Mouse (Mus musculus) stomach, embryonic 14.5 days (tissue): ENCODE measurements around the gene Metap1d. TPM values are rescaled to one million over a fixed set of nuclear protein-coding genes. Genes with fewer than 3 reads are reported as not detected.

Experiments used
- ATAC-seq: fragments of 200-750 bp; cut with Nextera tagmentation; 2 replicates; pipeline ENCODE4 v1.8.0; 2017; ENCODE audit warnings: low read depth, moderate TSS enrichment; ENCODE audit not compliant: insufficient number of reproducible peaks, insufficient read depth, low FRiP score
- H3K27ac ChIP-seq: fragments of 300-500 bp; sonication (generic); 2 replicates; pipeline ENCODE4 v1.5.1; 2014; ENCODE audit warnings: mild to moderate bottlenecking, low read length, moderate library complexity, mixed read lengths
- H3K27me3 ChIP-seq: fragments of 300-500 bp; sonication (generic); 2 replicates; pipeline ENCODE4 v1.6.1; 2014; ENCODE audit warnings: low read length, control low read depth, mixed read lengths; ENCODE audit not compliant: control insufficient read depth, insufficient read depth
- H3K36me3 ChIP-seq: fragments of 300-500 bp; sonication (generic); 2 replicates; pipeline ENCODE4 v1.6.1; 2014; ENCODE audit warnings: mild to moderate bottlenecking, control low read depth, low read length, moderate library complexity, mixed read lengths; ENCODE audit not compliant: control insufficient read depth, insufficient read depth
- H3K4me1 ChIP-seq: fragments of 300-500 bp; sonication (generic); 2 replicates; pipeline ENCODE4 v1.6.1; 2014; ENCODE audit warnings: low read length, control low read depth, mixed read lengths; ENCODE audit not compliant: control insufficient read depth, insufficient read depth
- H3K4me2 ChIP-seq: fragments of 300-500 bp; sonication (generic); replicated peaks from 2 replicates; pipeline ENCODE4 v1.6.1; 2014; ENCODE audit warnings: low read depth, low read length, control low read depth
- H3K4me3 ChIP-seq: fragments of 300-500 bp; sonication (generic); 2 replicates; pipeline ENCODE4 v1.5.1; 2014; ENCODE audit warnings: low read depth, low read length, control low read depth
- H3K9ac ChIP-seq: fragments of 300-500 bp; sonication (generic); replicated peaks from 2 replicates; pipeline ENCODE4 v1.6.1; 2014; ENCODE audit warnings: low read depth, mild to moderate bottlenecking, control low read depth, low read length, moderate library complexity, mixed read lengths
- H3K9me3 ChIP-seq: fragments of 300-500 bp; sonication (generic); 2 replicates; pipeline ENCODE4 v1.6.1; 2016; ENCODE audit warnings: low read depth, low read length, control low read depth; ENCODE audit not compliant: control insufficient read depth
- WGBS: fragments of 180-500 bp; shearing (Covaris S2); extraction: QIAGEN DNeasy Blood & Tissue Kit; methylation state at CpG from one replicate; pipeline ENCODE4 v1.1.7; 2014; 5-methylcytosine and 5-hydroxymethylcytosine counted together
- polyA plus RNA-seq: library from polyadenylated mRNA; unstranded; fragments of >200 nt; fragmentation: Nextera tagmentation; extraction: Ambion mirVana; gene quantifications from 2 replicates; pipeline ENCODE4 v1.2.1, GENCODE M21; 2014

Metap1d gene
- polyA plus RNA-seq, 1 experiment from 2014 or later, result 52.9 TPM

- 22% methylated on average over 7 of the region's 7 CpGs for WGBS
These were observed 26.8 kb downstream of the Metap1d start for GRCm38 (mm10) chr2:71479917-71480316.

GRCm38 (mm10) chr2:71481825-71482224, 28.7 kb downstream of the Metap1d start:
- Histone ChIP-seq H3K27ac (no peak overlapping the region), H3K9ac (no peak overlapping the region), H3K27me3 (no peaks in the 10 kb centered on the region), H3K36me3 (no peaks in the 10 kb centered on the region), H3K9me3 (no peaks in the 10 kb centered on the region), H3K4me3 (no peak overlapping the region), H3K4me2 (no peak overlapping the region), H3K4me1 (no peaks in the 10 kb centered on the region)
- 77% methylated on average over 6 of the region's 6 CpGs for WGBS
- no peak for ATAC-seq

More at GRCm38 (mm10) chr2:71479917-71480316, 26.8 kb downstream of the Metap1d start:
- H3K4me3 ChIP-seq, result no peak overlapping the region
- no peaks in the 10 kb centered on the region for H3K27me3 ChIP-seq
- H3K9me3 ChIP-seq, result no peaks in the 10 kb centered on the region
- no peak overlapping the region for H3K4me2 ChIP-seq
- no peaks in the 10 kb centered on the region for H3K4me1 ChIP-seq
- ATAC-seq, result no peak
- no peak overlapping the region for H3K27ac ChIP-seq
- no peak overlapping the region for H3K9ac ChIP-seq
- H3K36me3 ChIP-seq, result no peaks in the 10 kb centered on the region

GRCm38 (mm10) chr2:71483046-71483716, 30.1 kb downstream of the Metap1d start:
- Histone ChIP-seq H3K27me3 (no peaks in the 10 kb centered on the region), H3K27ac (no peak overlapping the region), H3K9ac (no peak overlapping the region), H3K4me2 (no peak overlapping the region), H3K9me3 (no peaks in the 10 kb centered on the region), H3K4me1 (no peaks in the 10 kb centered on the region), H3K36me3 (no peaks in the 10 kb centered on the region), H3K4me3 (no peak overlapping the region)
- no peak for ATAC-seq
- 66% methylated on average over 10 of the region's 10 CpGs for WGBS

- Histone ChIP-seq H3K4me1 (no peaks in the 10 kb centered on the region), H3K27me3 (no peaks in the 10 kb centered on the region), H3K9me3 (no peaks in the 10 kb centered on the region), H3K9ac (no peak overlapping the region), H3K27ac (no peak overlapping the region), H3K36me3 (no peaks in the 10 kb centered on the region), H3K4me2 (no peak overlapping the region), H3K4me3 (no peak overlapping the region)
- ATAC-seq, result no peak
- 65% methylated on average over 5 of the region's 5 CpGs for WGBS
These were observed 30.6 kb downstream of the Metap1d start for GRCm38 (mm10) chr2:71483717-71484066.

DNA sequence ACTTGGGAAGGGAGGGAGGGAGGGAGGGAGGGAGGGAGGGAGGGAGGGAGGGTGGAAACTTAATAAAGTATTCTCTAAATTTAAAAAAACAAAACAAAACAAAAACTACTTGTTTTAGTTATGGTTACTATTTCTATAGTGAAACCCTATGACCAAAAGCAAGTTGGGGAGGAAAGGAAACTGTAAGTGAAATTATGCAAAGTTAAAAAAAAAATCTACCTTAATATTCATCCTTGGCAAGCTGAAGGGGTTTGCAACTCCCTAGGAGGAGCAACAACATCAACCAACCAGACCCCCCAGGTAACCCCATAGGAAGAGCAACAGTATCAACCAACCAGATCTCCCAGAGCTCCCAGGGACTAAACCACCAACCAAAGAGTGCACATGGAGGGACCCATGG, 38.2 kb downstream of the Metap1d start:
- H3K36me3 ChIP-seq, result no peaks in the 10 kb centered on the region
- H3K27ac ChIP-seq, result no peak overlapping the region
- no peaks in the 10 kb centered on the region for H3K27me3 ChIP-seq
- no peak for ATAC-seq
- H3K4me2 ChIP-seq, result no peak overlapping the region
- no peaks in the 10 kb centered on the region for H3K9me3 ChIP-seq
- H3K4me1 ChIP-seq, result 0 out of 2 replicates have a peak, but pooled peaks cover 4% of the 10 kb centered on the region
- no peak overlapping the region for H3K4me3 ChIP-seq
- no peak overlapping the region for H3K9ac ChIP-seq

DNA sequence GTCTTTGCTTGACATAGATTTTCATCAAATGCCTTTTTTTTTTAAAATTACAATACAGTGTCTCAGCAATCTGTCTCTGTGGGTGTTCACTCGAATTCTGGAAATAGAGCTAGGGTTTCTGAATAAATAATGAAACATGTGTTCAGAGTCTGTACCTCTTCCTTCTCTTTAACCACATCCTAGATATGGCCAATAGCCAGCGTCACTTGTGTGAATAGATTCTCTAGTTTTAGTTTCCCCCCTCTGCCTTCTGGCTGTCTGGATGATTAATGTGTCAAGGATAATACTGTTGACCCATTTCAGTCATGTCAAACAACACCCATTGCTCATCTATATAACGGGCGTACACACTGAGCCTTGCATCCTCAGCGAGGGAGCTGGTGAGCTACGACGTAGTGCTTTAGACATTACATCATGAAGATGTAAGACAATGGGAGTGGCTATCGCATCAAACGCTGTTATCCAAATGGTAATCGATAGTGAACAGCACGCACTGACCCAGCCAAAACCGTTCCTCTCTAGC, 40.1 kb downstream of the Metap1d start:
- no peak for ATAC-seq
- H3K9ac ChIP-seq, result no peak overlapping the region

DNA sequence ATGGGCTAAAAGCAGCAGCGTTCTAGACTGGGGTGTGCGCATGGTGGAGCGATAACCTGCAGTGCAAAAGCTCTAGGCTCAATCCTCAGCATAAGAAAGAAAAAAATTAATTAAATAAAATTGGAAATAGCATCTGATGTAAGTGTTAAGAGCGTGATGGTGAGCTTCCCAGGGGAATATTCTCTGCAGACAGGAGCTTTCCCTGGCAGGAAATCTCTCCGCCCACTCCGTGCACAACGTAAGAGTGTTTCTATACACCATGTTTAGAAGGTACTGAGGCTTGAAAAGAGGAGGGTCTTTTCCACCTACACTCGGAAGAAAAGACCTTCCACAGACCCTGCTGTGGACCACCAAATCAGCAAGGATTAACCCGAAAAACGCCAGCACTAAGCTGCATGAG, 41.4 kb downstream of the Metap1d start:
- no peak for ATAC-seq

More for the DNA sequence above, 40.1 kb downstream of the Metap1d start:
- Histone ChIP-seq H3K4me2 (no peak overlapping the region), H3K27ac (no peak overlapping the region), H3K9me3 (no peaks in the 10 kb centered on the region), H3K36me3 (no peaks in the 10 kb centered on the region), H3K4me3 (no peak overlapping the region), H3K27me3 (no peaks in the 10 kb centered on the region), H3K4me1 (0 out of 2 replicates have a peak, but pooled peaks cover 4% of the 10 kb centered on the region)
- 52% methylated on average over 12 of the region's 12 CpGs for WGBS

DNA sequence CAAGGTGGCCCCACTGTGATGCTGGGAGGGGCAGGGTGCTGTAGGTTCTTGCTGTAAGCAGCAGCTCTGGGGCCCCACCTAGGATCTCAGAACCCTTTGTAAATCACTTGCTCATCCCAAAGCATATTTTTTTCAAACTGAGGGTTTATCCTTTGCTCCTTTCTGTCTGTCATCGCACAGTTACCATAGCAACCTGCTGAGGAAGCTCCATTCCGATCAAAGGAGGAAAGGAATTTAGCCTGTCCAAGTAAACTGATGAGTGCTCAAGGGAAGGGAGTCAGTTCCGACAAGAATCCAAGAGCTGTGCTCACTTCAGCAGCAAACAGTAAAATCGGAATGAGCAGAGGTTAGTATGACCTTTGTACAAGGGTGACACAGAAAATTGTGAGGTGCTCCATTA, 41.9 kb downstream of the Metap1d start:
- H3K27me3 ChIP-seq, result no peaks in the 10 kb centered on the region
- no peaks in the 10 kb centered on the region for H3K9me3 ChIP-seq
- H3K4me1 ChIP-seq, result 0 out of 2 replicates have a peak, but pooled peaks cover 4% of the 10 kb centered on the region
- H3K36me3 ChIP-seq, result no peaks in the 10 kb centered on the region
- ATAC-seq, result no peak
- no peak overlapping the region for H3K4me3 ChIP-seq
- no peak overlapping the region for H3K27ac ChIP-seq
- H3K4me2 ChIP-seq, result no peak overlapping the region
- WGBS, result 27% methylated on average over 4 of the region's 4 CpGs
- no peak overlapping the region for H3K9ac ChIP-seq

More for the DNA sequence above, 41.4 kb downstream of the Metap1d start:
- Histone ChIP-seq H3K4me2 (no peak overlapping the region), H3K36me3 (no peaks in the 10 kb centered on the region), H3K27me3 (no peaks in the 10 kb centered on the region), H3K4me1 (0 out of 2 replicates have a peak, but pooled peaks cover 4% of the 10 kb centered on the region), H3K9ac (no peak overlapping the region), H3K4me3 (no peak overlapping the region), H3K27ac (no peak overlapping the region), H3K9me3 (no peaks in the 10 kb centered on the region)
- 56% methylated on average over 10 of the region's 10 CpGs for WGBS

DNA sequence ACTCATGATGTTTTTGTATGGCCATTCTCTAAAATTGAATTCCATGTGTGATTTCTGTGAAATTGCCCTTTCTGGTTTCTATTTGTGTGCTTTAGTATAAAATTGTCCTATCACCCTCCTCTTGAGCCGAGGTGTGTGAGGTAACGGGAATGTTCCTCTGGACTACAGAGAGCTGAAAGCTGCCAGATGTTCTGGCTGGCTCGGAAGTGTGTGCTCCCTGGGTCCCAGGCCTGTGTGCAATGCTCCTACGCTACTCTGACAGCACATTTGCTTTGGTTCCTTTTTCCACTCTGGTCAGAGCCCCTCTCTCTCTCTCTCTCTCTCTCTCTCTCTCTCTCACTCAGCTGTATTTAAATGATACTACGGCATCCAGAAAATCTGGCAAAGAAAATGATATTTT, 44.1 kb downstream of the Metap1d start:
- 0 out of 2 replicates have a peak, but pooled peaks cover 4% of the 10 kb centered on the region for H3K4me1 ChIP-seq
- H3K4me3 ChIP-seq, result no peak overlapping the region
- H3K27ac ChIP-seq, result no peak overlapping the region
- no peaks in the 10 kb centered on the region for H3K36me3 ChIP-seq
- H3K9me3 ChIP-seq, result no peaks in the 10 kb centered on the region
- H3K4me2 ChIP-seq, result no peak overlapping the region
- H3K9ac ChIP-seq, result no peak overlapping the region
- whole genome bisulfite sequencing, result 47% methylated on average over 5 of the region's 5 CpGs
- no peak for ATAC-seq
- H3K27me3 ChIP-seq, result no peaks in the 10 kb centered on the region
